Mouse (Mus musculus) spleen, postnatal 0 days (tissue): ENCODE results near the gene Sh2d7. TPM values are rescaled to one million over a fixed set of nuclear protein-coding genes. Genes with fewer than 3 reads are reported as not detected.

Experiments
- polyA plus RNA-seq: library from polyadenylated mRNA; unstranded; fragments of >200 nt; fragmentation: Nextera tagmentation; extraction: Ambion mirVana; gene quantifications from 2 replicates; pipeline ENCODE4 v1.2.1, GENCODE M21; 2015

Gene Sh2d7
- polyA plus RNA-seq = not detected in 2 replicates

GRCm38 (mm10) chr9:54538684-54539083, at the start of gene Sh2d7:
Gene Sh2d7, plus strand, starts transcription at chr9:54538984.

GRCm38 (mm10) chr9:54501453-54502110, 37.2 kb upstream of the Sh2d7 start, which contains the start of gene Dmxl2:
Gene Dmxl2, minus strand, starts transcription at chr9:54501626.

GRCm38 (mm10) chr9:54559771-54560471, 21.1 kb downstream of the Sh2d7 start, which contains the start of gene Cib2:
Gene Cib2, minus strand, starts transcription at chr9:54560218.

GRCm38 (mm10) chr9:54586199-54587061, 47.6 kb downstream of the Sh2d7 start, which contains the start of gene Idh3a:
Gene Idh3a, plus strand, starts transcription at chr9:54586334.

Other genes starting within 250 kb of the Sh2d7 start
- 4.1 and 5.8 TPM in 2 replicates for gene Dmxl2, start 37.4 kb upstream of the Sh2d7 start, polyA plus RNA-seq
- gene Cib2, start 21.2 kb downstream of the Sh2d7 start, polyA plus RNA-seq = 2.3 and 4.2 TPM in 2 replicates
- 98.7 and 98.9 TPM in 2 replicates for gene Idh3a, start 47.4 kb downstream of the Sh2d7 start, polyA plus RNA-seq
- gene Acsbg1, start 122.9 kb downstream of the Sh2d7 start, polyA plus RNA-seq = 0.47 and 0.53 TPM in 2 replicates
- 8.8 and 11.2 TPM in 2 replicates for gene Dnaja4, start 159.9 kb downstream of the Sh2d7 start, polyA plus RNA-seq
- gene Wdr61, start 195.5 kb downstream of the Sh2d7 start, polyA plus RNA-seq = 107 and 111 TPM in 2 replicates
- gene Crabp1, start 225.8 kb downstream of the Sh2d7 start, polyA plus RNA-seq = 25.7 and 47.7 TPM in 2 replicates